Mouse (Mus musculus): Measurements from ENCODE around the gene Tpcn2. TPM values are rescaled to one million over a fixed set of nuclear protein-coding genes. Genes with fewer than 3 reads are reported as not detected.

The Tpcn2 gene
- polyA plus RNA-seq (2014; fragmentation: Nextera tagmentation; extraction: Ambion mirVana): 3.5 and 4.3 TPM in 2 replicates

DNA sequence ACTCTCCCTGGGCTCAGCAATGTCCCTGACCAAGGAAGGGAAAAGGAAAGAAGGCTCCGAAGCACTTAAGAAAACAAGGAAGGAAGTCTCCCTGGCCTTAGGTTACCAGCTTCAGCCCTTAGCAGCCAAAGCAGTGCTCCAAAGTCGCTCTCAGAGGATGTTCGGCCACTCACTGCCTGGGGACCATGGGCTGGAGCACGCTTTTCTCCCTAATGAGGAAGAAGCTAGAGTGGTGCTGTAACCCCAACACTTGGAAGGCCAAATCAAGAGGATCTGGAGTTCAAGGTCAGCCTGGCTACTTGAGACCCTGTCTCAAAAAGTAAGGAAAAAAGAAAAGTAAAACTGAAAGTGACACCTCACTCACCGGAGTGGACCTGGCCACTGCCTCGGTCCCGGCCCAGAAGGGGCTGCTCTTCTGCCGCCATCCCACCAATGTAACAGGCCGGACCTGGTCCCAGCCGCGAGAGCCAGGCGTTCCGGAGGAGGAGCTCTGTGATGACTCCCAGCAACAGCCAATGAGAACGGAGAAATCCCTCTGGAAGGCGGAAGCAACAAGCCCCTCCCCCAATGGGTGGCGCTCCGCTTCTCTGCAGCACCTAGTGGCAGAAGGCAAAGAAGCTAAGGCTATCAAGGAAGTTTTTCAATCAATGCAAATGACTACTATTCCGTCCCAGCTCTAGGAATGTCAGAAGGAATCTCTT, at the start of gene Tpcn2:
Gene Tpcn2 (minus strand): TSS at position 525 of the 701 bp plus-strand sequence.
- H3K4me1 ChIP-seq (replicated peaks; ENCODE audit: control insufficient read depth, insufficient read depth, low read length): peaks cover 14% of the 10 kb centered on the region
- peak; percentile 94 for DNase-seq (ENCODE audit: low spot score)
- peak within 1 kb of the TSS; percentile 51 for H3K9ac ChIP-seq (ENCODE audit: low read length)
- 3% methylated on average over 18 of the region's 18 CpGs for WGBS
- peak within 1 kb of the TSS; percentile 70 for H3K4me2 ChIP-seq (ENCODE audit: low read length)
- H3K27me3 ChIP-seq (replicated peaks; ENCODE audit: control insufficient read depth, insufficient read depth, low read length): no peaks in the 10 kb centered on the region
- H3K36me3 ChIP-seq (ENCODE audit: control insufficient read depth, insufficient read depth, low read length): peaks cover 15% of the 10 kb centered on the region
- no peaks in the 10 kb centered on the region for H3K9me3 ChIP-seq (ENCODE audit: control insufficient read depth, low read length)
- no peak within 1 kb of the TSS for H3K27ac ChIP-seq (ENCODE audit: low read depth)
- peak; percentile 93 for ATAC-seq (replicated peaks; ENCODE audit: low FRiP score, low TSS enrichment, low read depth)
- H3K4me3 ChIP-seq (ENCODE audit: low read depth, low read length): peak within 1 kb of the TSS; percentile 56

DNA sequence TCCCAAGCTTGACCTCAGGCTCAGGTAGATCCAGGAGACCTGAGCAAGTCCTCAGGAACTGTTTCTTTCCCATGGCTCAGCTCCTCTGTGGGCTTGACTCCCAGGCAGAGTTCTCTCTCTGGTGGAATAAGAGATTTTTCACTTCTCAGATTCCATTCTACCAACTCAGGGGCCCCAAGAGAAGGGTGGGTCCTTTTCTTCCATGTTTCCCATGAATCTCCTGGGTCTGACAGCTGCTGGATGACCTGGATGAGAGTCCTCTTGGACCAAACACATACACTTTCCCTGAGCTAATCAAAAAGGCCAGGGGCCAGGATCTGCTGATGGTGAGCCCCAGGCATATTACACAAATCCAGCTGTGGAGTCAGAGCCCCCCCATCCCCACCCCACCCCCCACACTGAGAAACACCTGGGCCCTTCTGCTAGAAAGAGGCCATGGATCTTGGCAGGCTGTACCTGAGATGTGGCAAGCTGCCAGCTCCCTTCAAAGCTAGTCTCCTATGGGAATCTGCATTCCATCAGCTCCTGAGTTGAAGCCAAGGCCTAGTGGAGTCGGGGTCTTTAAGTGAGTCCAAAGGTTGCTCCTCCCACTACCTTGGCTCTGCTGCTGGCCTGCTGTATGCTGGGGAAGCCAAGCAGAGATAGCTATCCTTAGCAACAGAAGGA, 48.7 kb upstream of the Tpcn2 start:
- H3K27me3 ChIP-seq (replicated peaks; ENCODE audit: control insufficient read depth, insufficient read depth, low read length): no peaks in the 10 kb centered on the region
- no peak overlapping the region for H3K9ac ChIP-seq (ENCODE audit: low read length)
- H3K27ac ChIP-seq (ENCODE audit: low read depth): no peak overlapping the region
- H3K4me2 ChIP-seq (ENCODE audit: low read length): no peak overlapping the region
- no peaks in the 10 kb centered on the region for H3K9me3 ChIP-seq (ENCODE audit: control insufficient read depth, low read length)
- H3K36me3 ChIP-seq (ENCODE audit: control insufficient read depth, insufficient read depth, low read length): no peaks in the 10 kb centered on the region
- ATAC-seq (replicated peaks; ENCODE audit: low FRiP score, low TSS enrichment, low read depth) (peak; percentile 22; the same call in 1 of the 2 replicates), DNase-seq (ENCODE audit: low spot score) (no peak)
- 41% methylated on average over 1 of the region's 1 CpGs for WGBS
- no peak overlapping the region for H3K4me3 ChIP-seq (ENCODE audit: low read depth, low read length)
- H3K4me1 ChIP-seq (replicated peaks; ENCODE audit: control insufficient read depth, insufficient read depth, low read length): peaks cover 2% of the 10 kb centered on the region; the same call in 1 of the 2 replicates

DNA sequence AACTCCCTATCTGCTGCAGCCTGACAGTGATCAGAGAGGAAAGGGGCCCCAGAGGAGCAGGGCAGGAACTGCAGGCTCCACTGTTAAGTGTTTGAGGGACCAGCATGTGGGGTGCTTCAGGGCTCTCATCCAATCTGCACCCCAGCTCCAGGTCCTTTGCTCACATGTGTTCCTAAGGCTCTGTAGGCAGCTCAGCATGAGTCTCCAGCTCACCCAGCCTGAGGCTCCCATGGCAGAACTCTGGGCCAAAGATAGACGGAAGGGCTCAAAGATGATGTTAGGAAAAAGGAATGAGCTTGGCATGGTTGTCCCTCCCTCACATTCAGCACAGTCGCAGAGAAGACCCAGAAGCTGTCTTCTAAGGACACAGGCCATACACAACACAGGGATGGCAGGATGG, 46.8 kb upstream of the Tpcn2 start:
- ATAC-seq (replicated peaks; ENCODE audit: low FRiP score, low TSS enrichment, low read depth): no peak
- WGBS: 68% methylated on average over 2 of the region's 2 CpGs

DNA sequence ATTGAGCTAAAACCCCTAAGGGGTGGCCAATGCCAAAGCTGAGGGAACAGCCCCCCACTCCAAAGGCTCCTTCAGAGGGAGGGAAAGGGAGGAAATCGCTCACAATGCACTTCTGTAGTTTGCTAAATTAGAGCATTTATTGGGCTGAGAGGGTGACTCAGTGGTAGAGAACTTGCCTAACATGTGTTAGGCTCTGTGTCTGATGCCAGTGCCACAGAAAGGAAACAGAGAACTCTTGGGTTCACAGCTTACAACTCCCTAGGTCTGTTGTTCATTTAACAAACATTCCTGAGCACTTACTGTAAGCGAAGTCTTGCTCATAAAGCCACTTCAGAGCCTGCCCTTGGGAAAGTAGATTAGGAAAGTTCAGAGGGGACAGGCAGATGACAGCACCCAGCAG, 46.2 kb upstream of the Tpcn2 start:
- Histone ChIP-seq H3K27me3 (replicated peaks; ENCODE audit: control insufficient read depth, insufficient read depth, low read length) (no peaks in the 10 kb centered on the region), H3K27ac (ENCODE audit: low read depth) (no peak overlapping the region)

More for the DNA sequence above, 46.8 kb upstream of the Tpcn2 start:
- Histone ChIP-seq H3K4me2 (ENCODE audit: low read length) (no peak overlapping the region), H3K27me3 (replicated peaks; ENCODE audit: control insufficient read depth, insufficient read depth, low read length) (no peaks in the 10 kb centered on the region), H3K4me1 (replicated peaks; ENCODE audit: control insufficient read depth, insufficient read depth, low read length) (peaks cover 2% of the 10 kb centered on the region; the same call in 1 of the 2 replicates), H3K9ac (ENCODE audit: low read length) (no peak overlapping the region), H3K27ac (ENCODE audit: low read depth) (no peak overlapping the region), H3K9me3 (ENCODE audit: control insufficient read depth, low read length) (no peaks in the 10 kb centered on the region), H3K36me3 (ENCODE audit: control insufficient read depth, insufficient read depth, low read length) (no peaks in the 10 kb centered on the region), H3K4me3 (ENCODE audit: low read depth, low read length) (no peak overlapping the region)
- DNase-seq (ENCODE audit: low spot score): no peak

DNA sequence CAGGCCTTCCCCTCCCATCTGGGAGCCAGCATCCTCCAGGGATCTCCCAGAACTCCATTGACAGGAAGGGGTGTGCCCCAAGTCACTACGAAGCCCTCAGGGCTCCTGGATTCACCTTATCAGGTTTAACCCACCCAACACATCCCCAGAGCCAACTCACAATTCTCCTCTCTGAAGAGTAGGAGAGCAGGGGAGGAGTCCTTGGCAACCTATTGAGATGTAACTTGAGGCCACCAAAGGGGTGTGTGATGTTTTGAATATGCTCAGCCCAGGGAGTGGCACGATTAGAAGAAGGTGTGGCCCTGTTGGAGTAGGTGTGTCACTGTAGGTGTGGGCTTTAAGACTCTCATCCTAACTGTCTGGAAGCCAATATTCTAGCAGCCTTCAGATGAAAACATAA, 41.9 kb upstream of the Tpcn2 start:
- Histone ChIP-seq H3K9me3 (ENCODE audit: control insufficient read depth, low read length) (no peaks in the 10 kb centered on the region), H3K4me3 (ENCODE audit: low read depth, low read length) (no peak overlapping the region), H3K4me2 (ENCODE audit: low read length) (no peak overlapping the region), H3K9ac (ENCODE audit: low read length) (no peak overlapping the region), H3K27ac (ENCODE audit: low read depth) (no peak overlapping the region), H3K4me1 (replicated peaks; ENCODE audit: control insufficient read depth, insufficient read depth, low read length) (no peaks in the 10 kb centered on the region), H3K27me3 (replicated peaks; ENCODE audit: control insufficient read depth, insufficient read depth, low read length) (no peaks in the 10 kb centered on the region), H3K36me3 (ENCODE audit: control insufficient read depth, insufficient read depth, low read length) (no peaks in the 10 kb centered on the region)
- no peak for ATAC-seq (replicated peaks; ENCODE audit: low FRiP score, low TSS enrichment, low read depth)
- 34% methylated on average over 2 of the region's 2 CpGs for WGBS
- no peak for DNase-seq (ENCODE audit: low spot score)

More for the DNA sequence above, 46.2 kb upstream of the Tpcn2 start:
- H3K9me3 ChIP-seq (ENCODE audit: control insufficient read depth, low read length): no peaks in the 10 kb centered on the region
- no peak for DNase-seq (ENCODE audit: low spot score)
- H3K36me3 ChIP-seq (ENCODE audit: control insufficient read depth, insufficient read depth, low read length): no peaks in the 10 kb centered on the region
- H3K9ac ChIP-seq (ENCODE audit: low read length): no peak overlapping the region
- H3K4me2 ChIP-seq (ENCODE audit: low read length): no peak overlapping the region
- no peak overlapping the region for H3K4me3 ChIP-seq (ENCODE audit: low read depth, low read length)
- peaks cover 2% of the 10 kb centered on the region; the same call in 1 of the 2 replicates for H3K4me1 ChIP-seq (replicated peaks; ENCODE audit: control insufficient read depth, insufficient read depth, low read length)
- WGBS: 62% methylated on average over 2 of the region's 2 CpGs
- no peak for ATAC-seq (replicated peaks; ENCODE audit: low FRiP score, low TSS enrichment, low read depth)

DNA sequence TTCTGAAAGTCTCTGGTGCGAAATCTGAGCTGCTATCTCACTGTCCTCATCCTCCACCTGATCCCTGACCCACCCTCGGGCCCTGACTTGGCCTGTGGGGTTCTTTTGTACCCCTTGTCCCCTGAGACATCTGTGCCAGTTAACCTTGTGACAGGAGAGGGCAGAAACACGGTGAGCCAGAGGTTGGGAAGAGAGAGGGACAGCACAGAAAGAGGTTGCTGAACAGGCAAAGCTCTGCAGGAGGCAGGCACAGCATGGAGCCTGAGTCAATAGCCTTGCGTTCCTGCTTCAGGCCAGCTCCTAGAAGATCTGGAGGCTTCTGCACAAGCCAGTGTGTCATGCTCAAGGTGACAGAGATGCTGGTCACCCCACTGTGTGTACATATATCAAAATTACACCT, 39.8 kb upstream of the Tpcn2 start:
- no peak for DNase-seq (ENCODE audit: low spot score)
- no peaks in the 10 kb centered on the region for H3K9me3 ChIP-seq (ENCODE audit: control insufficient read depth, low read length)
- no peak overlapping the region for H3K27ac ChIP-seq (ENCODE audit: low read depth)
- 40% methylated on average over 4 of the region's 4 CpGs for whole genome bisulfite sequencing
- H3K9ac ChIP-seq (ENCODE audit: low read length): no peak overlapping the region
- H3K36me3 ChIP-seq (ENCODE audit: control insufficient read depth, insufficient read depth, low read length): no peaks in the 10 kb centered on the region
- no peaks in the 10 kb centered on the region for H3K4me1 ChIP-seq (replicated peaks; ENCODE audit: control insufficient read depth, insufficient read depth, low read length)
- H3K27me3 ChIP-seq (replicated peaks; ENCODE audit: control insufficient read depth, insufficient read depth, low read length): no peaks in the 10 kb centered on the region
- no peak overlapping the region for H3K4me3 ChIP-seq (ENCODE audit: low read depth, low read length)
- no peak overlapping the region for H3K4me2 ChIP-seq (ENCODE audit: low read length)
- no peak for ATAC-seq (replicated peaks; ENCODE audit: low FRiP score, low TSS enrichment, low read depth)

DNA sequence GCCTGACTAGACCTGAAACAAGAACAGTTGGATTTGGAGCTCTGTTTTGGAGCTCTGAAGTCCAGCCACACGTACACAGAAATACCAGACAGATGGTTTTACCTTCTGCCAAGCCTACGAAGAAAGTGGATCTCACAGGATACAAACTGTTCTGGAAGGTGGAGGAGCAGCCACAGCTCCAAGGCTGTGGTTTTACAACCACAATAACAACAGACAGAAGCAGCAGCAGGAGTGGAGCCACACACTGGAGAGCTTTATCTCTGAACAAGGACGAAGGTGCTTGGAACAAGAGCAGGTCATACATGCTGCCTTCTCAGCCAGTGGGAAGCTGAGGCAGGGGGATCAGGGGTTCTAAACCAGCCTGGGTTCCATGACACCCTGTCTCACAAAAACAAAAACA, 35.7 kb upstream of the Tpcn2 start:
- Histone ChIP-seq H3K27ac (ENCODE audit: low read depth) (no peak overlapping the region), H3K27me3 (replicated peaks; ENCODE audit: control insufficient read depth, insufficient read depth, low read length) (no peaks in the 10 kb centered on the region), H3K4me1 (replicated peaks; ENCODE audit: control insufficient read depth, insufficient read depth, low read length) (no peaks in the 10 kb centered on the region), H3K9ac (ENCODE audit: low read length) (no peak overlapping the region), H3K4me3 (ENCODE audit: low read depth, low read length) (no peak overlapping the region), H3K36me3 (ENCODE audit: control insufficient read depth, insufficient read depth, low read length) (no peaks in the 10 kb centered on the region), H3K9me3 (ENCODE audit: control insufficient read depth, low read length) (no peaks in the 10 kb centered on the region), H3K4me2 (ENCODE audit: low read length) (no peak overlapping the region)
- ATAC-seq (replicated peaks; ENCODE audit: low FRiP score, low TSS enrichment, low read depth): no peak
- WGBS: 72% methylated on average over 3 of the region's 3 CpGs
- no peak for DNase-seq (ENCODE audit: low spot score)

DNA sequence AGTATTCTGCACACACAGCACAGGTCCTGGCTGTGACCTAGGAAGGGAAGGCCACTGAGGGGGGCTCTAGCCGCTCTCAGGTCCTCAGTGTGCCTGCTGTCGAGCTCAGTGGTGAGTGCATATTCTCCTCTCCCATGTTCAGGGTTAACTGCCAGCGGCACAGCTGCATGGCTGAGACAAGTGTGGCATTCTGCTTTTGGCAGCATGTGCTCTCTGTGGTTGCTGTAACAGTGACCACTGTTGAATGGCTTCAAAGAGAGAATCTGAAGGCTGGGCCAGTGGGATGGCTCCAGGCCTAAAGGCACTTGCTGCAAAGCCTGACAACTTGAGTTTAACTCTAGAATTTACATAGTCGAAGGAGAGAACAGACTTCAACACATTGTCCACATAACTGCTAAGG, 33.7 kb upstream of the Tpcn2 start:
- no peak overlapping the region for H3K4me3 ChIP-seq (ENCODE audit: low read depth, low read length)
- DNase-seq (ENCODE audit: low spot score) (no peak), ATAC-seq (replicated peaks; ENCODE audit: low FRiP score, low TSS enrichment, low read depth) (no peak)
- H3K9ac ChIP-seq (ENCODE audit: low read length): no peak overlapping the region
- H3K27me3 ChIP-seq (replicated peaks; ENCODE audit: control insufficient read depth, insufficient read depth, low read length): no peaks in the 10 kb centered on the region
- H3K27ac ChIP-seq (ENCODE audit: low read depth): no peak overlapping the region
- 74% methylated on average over 4 of the region's 4 CpGs for WGBS
- H3K4me2 ChIP-seq (ENCODE audit: low read length): no peak overlapping the region
- no peaks in the 10 kb centered on the region for H3K9me3 ChIP-seq (ENCODE audit: control insufficient read depth, low read length)
- H3K36me3 ChIP-seq (ENCODE audit: control insufficient read depth, insufficient read depth, low read length): no peaks in the 10 kb centered on the region
- no peaks in the 10 kb centered on the region for H3K4me1 ChIP-seq (replicated peaks; ENCODE audit: control insufficient read depth, insufficient read depth, low read length)

Data from intestine, embryonic 14.5 days (tissue).